Mouse (Mus musculus): ENCODE data around the gene Gnb3.

GRCm38 (mm10) chr6:124836411-124836810 lies 3.7 kb downstream of the Gnb3 start:
- TF ChIP-seq CTCF (conservative IDR thresholded peaks at IDR 0.05; ENCODE audit: insufficient read depth, insufficient read length, low read depth, low read length) (no peak), POLR2A (IDR thresholded peaks at IDR 0.05; ENCODE audit: low read depth, low read length) (no peak)

Data from kidney, adult 2 months (tissue).